Mouse (Mus musculus): ENCODE measurements around the gene Churc1.
A peak's percentile ranks its signal among the peaks of the same experiment; 100 is the strongest.

Gene Churc1

DNA sequence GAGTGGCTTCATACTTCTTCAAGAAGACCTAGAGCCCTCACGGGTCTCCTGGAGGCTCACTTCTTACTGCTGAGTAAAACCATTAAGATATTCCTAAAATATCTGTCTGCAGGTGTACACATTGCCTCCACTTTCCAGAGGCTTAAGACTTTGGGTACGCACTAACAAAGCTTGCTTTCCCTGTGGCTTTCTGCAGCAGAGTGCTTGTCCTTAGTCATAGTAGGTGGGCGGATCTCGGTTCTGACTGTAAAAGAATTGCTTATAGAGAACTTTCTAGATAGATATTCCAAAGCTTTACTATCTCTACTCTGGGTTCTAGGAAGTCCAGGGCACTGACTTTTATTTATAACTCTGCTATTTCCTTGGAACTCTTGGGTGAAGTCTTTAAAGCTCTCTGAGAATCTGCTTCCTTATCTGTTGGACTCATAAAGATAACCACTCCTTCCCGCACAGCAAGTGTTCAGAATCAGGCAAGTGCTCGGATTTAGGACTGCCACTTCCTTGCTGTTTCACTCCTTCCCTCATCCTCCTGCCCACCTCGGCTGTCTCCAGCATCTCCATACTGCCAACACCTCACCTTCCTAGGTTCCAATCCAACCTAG, 31.7 kb downstream of the Churc1 start:
- no peak for DNase-seq

GRCm38 (mm10) chr12:76798008-76798720, 32.8 kb downstream of the Churc1 start:
- no peak for DNase-seq

DNA sequence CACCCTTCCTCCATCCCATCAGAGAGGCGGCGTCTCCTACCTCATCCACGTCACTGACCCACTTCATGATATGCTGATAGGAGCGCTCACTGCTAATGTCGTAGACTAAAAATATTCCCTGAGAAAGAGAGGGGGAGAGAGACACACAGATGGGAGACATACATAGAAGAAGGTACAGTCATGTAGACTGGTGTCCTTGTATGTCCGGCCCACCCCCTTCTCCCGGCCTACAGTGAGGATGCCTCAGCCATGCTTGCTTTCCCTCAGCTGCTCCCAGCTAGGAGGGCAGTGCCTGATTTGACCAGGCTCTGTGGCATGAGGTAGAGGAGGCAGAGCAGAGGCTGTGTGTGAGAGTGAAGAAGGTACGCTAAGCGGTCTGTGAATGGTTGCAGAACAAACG, 37.7 kb downstream of the Churc1 start:
- peak; percentile 34 for DNase-seq

- DNase-seq = peak; percentile 76
These were observed 38.4 kb downstream of the Churc1 start for GRCm38 (mm10) chr12:76803700-76804252.

GRCm38 (mm10) chr12:76805056-76805811, 39.9 kb downstream of the Churc1 start:
- peak; percentile 99 for DNase-seq

- DNase-seq = no peak
These were observed 42.5 kb downstream of the Churc1 start for GRCm38 (mm10) chr12:76807796-76808195.

DNA sequence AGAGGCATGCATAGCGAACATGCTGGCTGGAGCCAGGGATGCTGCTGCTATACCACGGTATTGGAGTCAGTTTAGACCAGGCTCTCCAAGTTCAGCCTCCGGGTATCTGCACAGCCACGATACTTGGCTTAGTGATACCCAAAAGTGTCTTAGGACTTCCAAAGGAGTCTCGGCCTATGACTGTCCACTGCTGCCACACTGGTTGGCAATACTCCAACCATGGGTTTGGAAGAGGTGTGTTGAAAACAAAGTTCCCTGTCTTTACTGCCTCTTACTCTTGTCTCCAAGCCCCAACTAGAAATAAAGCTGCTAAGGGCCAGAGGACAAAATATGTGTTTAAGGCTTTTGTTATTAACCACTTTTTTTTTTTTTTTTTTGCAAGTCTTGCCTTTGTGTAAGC, 45.2 kb downstream of the Churc1 start:
- DNase-seq = no peak

- DNase-seq = peak; percentile 77
These were observed 45.7 kb downstream of the Churc1 start for GRCm38 (mm10) chr12:76811006-76811405.

DNA sequence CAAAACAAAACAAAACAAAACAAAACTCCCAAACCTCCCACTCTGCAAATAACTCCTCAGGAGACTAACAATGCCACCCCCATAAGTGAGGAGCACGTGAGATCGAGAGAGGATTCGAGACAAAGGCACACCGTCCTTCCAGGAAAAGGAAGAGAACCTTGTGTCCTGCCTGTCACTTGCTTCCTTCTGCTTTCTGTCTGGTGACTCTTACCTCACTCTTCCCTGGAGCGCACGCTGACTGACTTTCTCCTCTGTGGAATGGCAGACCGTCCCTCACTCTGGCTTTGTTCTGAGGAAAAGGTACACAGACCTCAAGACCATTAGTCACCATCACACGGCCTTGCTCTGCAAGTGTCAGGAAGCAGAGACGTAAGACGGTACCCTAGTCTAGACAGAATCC, 48.2 kb downstream of the Churc1 start:
- DNase-seq = no peak

GRCm38 (mm10) chr12:76814120-76814519, 48.8 kb downstream of the Churc1 start:
- peak; percentile 68 for DNase-seq

DNA sequence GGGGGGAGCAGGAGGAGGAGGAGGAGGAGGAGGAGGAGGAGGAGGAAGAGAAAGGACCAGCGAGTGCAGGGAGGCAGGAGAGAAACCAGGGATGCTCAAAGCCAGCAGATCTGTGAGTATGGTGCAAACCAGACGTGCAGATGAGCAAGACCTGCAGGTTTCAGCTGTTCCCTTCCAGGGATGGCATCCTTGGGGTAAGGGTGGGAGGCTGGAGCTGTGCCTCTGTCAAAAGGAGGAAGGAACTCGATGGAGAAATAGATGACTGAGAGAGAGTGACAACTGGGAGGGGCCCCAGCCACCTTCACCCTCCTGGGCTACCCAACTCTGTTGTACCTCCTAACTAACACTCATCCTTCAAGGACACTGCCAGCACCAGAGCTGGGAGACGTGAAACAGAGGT, 51.4 kb downstream of the Churc1 start:
- DNase-seq = no peak

DNA sequence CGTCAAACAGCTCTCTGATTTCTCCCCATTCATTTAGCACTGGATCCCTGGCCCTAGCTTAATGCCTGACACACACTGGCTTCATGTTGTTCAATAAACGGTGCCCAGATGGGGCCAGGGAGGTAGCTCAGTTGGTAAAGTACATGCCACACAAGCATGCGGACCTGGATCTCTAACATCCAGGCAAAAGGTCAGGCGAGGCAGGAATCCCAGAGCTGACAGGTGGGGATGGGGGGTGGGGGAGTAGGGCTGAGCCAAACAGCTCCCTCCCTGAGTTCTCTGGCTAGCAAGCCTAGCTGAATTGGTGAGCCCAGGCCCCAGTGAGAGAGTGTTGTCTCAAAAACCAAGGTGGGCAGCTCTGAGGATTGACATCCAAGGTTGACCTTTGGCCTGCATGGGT, 51.8 kb downstream of the Churc1 start:
- DNase-seq = peak; percentile 72

GRCm38 (mm10) chr12:76818120-76818519, 52.8 kb downstream of the Churc1 start:
- no peak for DNase-seq

DNA sequence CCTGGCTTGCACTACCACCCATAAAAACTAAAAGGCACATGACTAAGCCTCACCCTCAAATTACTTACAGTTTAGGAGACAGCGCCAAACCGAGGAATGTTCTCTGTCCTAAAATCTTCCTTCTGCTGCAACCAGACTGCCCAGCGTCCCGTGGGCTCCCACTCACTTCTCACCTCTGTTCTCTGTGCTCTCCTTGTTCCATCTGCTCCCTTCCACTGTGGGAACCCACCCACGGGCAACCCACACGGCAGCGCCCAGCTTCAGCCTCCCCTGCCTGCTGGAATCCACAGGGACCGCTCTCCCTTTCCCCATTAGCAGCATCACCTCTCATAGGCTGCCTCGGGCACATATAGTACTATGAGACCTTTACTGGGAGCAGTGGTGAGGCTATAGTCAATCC, 53.6 kb downstream of the Churc1 start:
- no peak for DNase-seq

GRCm38 (mm10) chr12:76819816-76820215, 54.5 kb downstream of the Churc1 start:
- DNase-seq = no peak

- no peak for DNase-seq
These were observed 55.3 kb downstream of the Churc1 start for GRCm38 (mm10) chr12:76820615-76821014.

- peak; percentile 74 for DNase-seq
These were observed 56.8 kb downstream of the Churc1 start for GRCm38 (mm10) chr12:76822002-76822650.

DNA sequence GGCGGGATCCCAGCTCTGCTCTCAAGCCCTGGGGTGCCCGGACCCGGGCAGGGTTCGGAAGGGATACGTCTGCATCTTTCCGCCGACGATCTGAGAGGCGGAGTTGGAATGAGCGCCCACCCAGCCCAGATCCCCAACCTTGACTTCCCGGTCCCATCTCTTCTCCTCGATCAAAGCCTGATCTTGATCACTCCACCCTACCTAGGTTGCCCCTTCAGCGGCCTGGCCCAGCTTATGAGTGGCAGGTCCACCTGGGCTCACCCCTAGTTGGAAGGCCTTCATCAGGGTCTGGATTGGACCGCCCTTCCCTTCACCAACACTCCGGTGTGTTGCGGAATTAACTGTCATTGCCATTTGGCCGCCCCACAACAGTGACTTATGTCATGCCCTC, 57.3 kb downstream of the Churc1 start, which contains the start of gene Rab15:
Gene Rab15 (minus strand): TSS at position 258 of the 391 bp plus-strand sequence.
- DNase-seq = peak; percentile 65

DNA sequence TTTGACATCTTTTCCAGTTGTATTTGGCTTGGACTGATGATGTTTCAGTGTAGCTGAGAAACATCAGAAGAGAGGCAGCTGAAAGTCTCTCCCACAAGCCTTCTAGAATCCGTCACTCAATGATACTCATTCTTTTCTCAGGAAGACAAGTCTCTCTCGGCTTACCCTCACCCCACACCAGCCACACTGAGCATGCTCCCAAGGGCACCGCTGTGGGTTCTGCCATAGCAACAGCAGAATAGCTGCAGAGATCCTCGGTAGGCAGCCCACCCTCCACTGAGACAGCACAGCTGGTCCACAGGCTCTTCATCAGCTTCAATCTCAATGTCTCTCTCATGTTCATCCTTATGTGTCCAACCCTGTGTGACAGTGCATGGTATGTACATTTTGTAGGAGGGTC, 59.9 kb downstream of the Churc1 start:
- no peak for DNase-seq

GRCm38 (mm10) chr12:76832704-76833103, 67.4 kb downstream of the Churc1 start:
- DNase-seq = no peak
